Mouse (Mus musculus) kidney, embryonic 14.5 days (tissue): Measurements from ENCODE around the gene Slc41a2. TPM values are rescaled to one million over a fixed set of nuclear protein-coding genes. Genes with fewer than 3 reads are reported as not detected.

ENCODE experiments used
- ATAC-seq: fragments of 200-750 bp; cut with Nextera tagmentation; 2 replicates; pipeline ENCODE4 v1.8.0; 2017; ENCODE audit warnings: moderate number of reproducible peaks, mild to moderate bottlenecking, moderate TSS enrichment, moderate library complexity; ENCODE audit not compliant: low FRiP score, low TSS enrichment
- H3K27ac ChIP-seq: fragments of 300-500 bp; sonication (generic); 2 replicates; pipeline ENCODE4 v1.5.1; 2014; ENCODE audit warnings: low read depth, mild to moderate bottlenecking, low read length, moderate library complexity, mixed read lengths
- H3K27me3 ChIP-seq: fragments of 300-500 bp; sonication (generic); 2 replicates; pipeline ENCODE4 v1.6.1; 2014; ENCODE audit warnings: mild to moderate bottlenecking, low read length; ENCODE audit not compliant: control insufficient read depth, insufficient read depth
- H3K36me3 ChIP-seq: fragments of 300-500 bp; sonication (generic); 2 replicates; pipeline ENCODE4 v1.6.1; 2014; ENCODE audit warnings: low read length, mixed read lengths; ENCODE audit not compliant: control insufficient read depth, insufficient read depth
- H3K4me1 ChIP-seq: fragments of 300-500 bp; sonication (generic); 2 replicates; pipeline ENCODE4 v1.6.1; 2014; ENCODE audit warnings: low read length, mixed read lengths; ENCODE audit not compliant: control insufficient read depth, insufficient read depth
- H3K4me2 ChIP-seq: fragments of 300-500 bp; sonication (generic); replicated peaks from 2 replicates; pipeline ENCODE4 v1.6.1; 2014; ENCODE audit warnings: low read depth, mild to moderate bottlenecking, low read length
- H3K4me3 ChIP-seq: fragments of 300-500 bp; sonication (generic); 2 replicates; pipeline ENCODE4 v1.5.1; 2014; ENCODE audit warnings: mild to moderate bottlenecking, low read length
- H3K9ac ChIP-seq: fragments of 300-500 bp; sonication (generic); 2 replicates; pipeline ENCODE4 v1.6.1; 2014; ENCODE audit warnings: low read depth, mild to moderate bottlenecking, low read length, moderate library complexity
- H3K9me3 ChIP-seq: fragments of 300-500 bp; sonication (generic); 2 replicates; pipeline ENCODE4 v1.6.1; 2016; ENCODE audit warnings: low read length; ENCODE audit not compliant: control insufficient read depth
- WGBS: fragments of 180-500 bp; shearing (Covaris S2); extraction: QIAGEN DNeasy Blood & Tissue Kit; methylation state at CpG from one replicate; pipeline ENCODE4 v1.1.7; 2014; 5-methylcytosine and 5-hydroxymethylcytosine counted together
- polyA plus RNA-seq: library from polyadenylated mRNA; unstranded; fragments of >200 nt; fragmentation: Nextera tagmentation; extraction: Ambion mirVana; gene quantifications from 2 replicates; pipeline ENCODE4 v1.2.1, GENCODE M21; 2014

Slc41a2 gene
- polyA plus RNA-seq, 1 experiment from 2014 or later, result 0.50 TPM

DNA sequence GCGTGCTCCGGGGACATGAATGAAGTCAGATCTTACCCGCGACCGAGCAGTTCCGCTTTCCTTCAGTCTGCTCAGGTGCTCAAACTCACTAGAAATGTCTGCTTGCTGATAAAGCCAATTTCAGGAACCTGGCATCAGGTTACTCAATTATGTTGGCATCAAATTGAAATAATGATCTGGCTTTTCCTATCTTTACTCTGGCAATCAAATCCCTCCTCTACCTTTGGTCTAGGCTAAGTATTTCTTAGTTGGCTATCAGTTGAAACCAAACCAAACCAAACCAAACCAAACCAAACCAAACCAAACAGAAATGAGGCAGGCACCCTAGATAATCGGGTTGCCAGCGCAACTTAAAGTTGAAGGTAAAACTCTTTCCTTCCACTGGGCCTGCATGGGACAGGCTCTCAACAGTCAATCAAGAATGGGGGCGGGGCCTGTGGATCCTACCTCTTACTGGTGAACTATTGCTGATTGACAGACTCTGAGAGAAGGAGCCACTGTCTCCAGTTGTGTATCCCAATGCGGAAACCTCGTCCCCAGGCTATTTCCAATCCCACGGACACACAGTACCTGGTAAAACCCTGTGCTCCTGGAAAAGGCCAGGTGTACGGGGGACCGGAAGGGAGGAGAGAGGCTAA lies 10.9 kb downstream of the Slc41a2 start:
- Histone ChIP-seq H3K27me3 (no peaks in the 10 kb centered on the region), H3K9ac (no peak overlapping the region), H3K4me2 (no peak overlapping the region), H3K9me3 (no peaks in the 10 kb centered on the region), H3K4me1 (no peaks in the 10 kb centered on the region), H3K27ac (no peak overlapping the region), H3K36me3 (no peaks in the 10 kb centered on the region), H3K4me3 (no peak overlapping the region)
- ATAC-seq, result no peak
- WGBS, result 91% methylated on average over 14 of the region's 14 CpGs

DNA sequence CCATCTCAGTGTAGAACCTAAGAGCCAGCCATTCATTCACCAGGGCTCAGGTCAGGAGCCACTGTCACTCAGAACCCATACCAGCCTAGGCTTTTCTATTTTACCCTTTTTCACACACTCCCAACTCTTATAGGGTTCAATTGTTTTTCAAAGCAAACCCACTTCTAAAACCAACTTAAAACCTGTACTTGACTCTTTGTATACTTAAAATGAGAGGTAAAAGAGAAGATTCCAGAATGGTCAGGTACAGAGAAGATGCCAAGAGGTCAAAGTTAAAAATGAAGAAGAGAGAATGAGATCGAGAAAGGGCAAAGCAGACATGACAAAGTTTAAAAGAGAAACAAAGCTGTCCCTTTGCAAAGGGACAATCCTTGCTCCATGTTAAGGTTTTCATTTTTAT lies 11.8 kb downstream of the Slc41a2 start:
- H3K4me1 ChIP-seq, result no peaks in the 10 kb centered on the region
- no peaks in the 10 kb centered on the region for H3K9me3 ChIP-seq
- H3K9ac ChIP-seq, result no peak overlapping the region
- no peak overlapping the region for H3K27ac ChIP-seq
- no peaks in the 10 kb centered on the region for H3K27me3 ChIP-seq
- no peak overlapping the region for H3K4me3 ChIP-seq
- no peak for ATAC-seq
- no peaks in the 10 kb centered on the region for H3K36me3 ChIP-seq
- WGBS, result 91% methylated on average over 1 of the region's 1 CpGs
- H3K4me2 ChIP-seq, result no peak overlapping the region

DNA sequence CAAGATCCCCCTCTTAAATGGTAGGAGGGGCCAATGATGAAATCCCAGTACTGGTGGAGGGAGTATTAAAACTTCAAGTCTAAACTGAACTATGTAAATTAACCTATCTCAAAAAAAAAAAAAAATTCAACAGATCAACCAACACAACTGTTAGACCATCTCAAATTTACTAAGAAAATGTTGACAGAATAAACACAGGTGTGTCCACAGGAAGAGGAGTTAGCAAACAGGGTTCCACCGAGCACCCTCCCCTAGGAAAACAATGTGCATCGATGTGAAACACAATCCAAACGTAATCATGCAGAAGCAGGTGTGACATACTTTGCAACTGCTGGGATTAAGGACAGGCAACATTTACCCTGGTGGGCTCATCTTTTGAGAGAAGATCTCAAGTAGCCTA lies 12.8 kb downstream of the Slc41a2 start:
- Histone ChIP-seq H3K4me1 (no peaks in the 10 kb centered on the region), H3K27me3 (no peaks in the 10 kb centered on the region), H3K4me3 (no peak overlapping the region), H3K4me2 (no peak overlapping the region), H3K9ac (no peak overlapping the region), H3K27ac (no peak overlapping the region), H3K9me3 (no peaks in the 10 kb centered on the region), H3K36me3 (no peaks in the 10 kb centered on the region)
- ATAC-seq, result no peak
- WGBS, result 66% methylated on average over 3 of the region's 3 CpGs

DNA sequence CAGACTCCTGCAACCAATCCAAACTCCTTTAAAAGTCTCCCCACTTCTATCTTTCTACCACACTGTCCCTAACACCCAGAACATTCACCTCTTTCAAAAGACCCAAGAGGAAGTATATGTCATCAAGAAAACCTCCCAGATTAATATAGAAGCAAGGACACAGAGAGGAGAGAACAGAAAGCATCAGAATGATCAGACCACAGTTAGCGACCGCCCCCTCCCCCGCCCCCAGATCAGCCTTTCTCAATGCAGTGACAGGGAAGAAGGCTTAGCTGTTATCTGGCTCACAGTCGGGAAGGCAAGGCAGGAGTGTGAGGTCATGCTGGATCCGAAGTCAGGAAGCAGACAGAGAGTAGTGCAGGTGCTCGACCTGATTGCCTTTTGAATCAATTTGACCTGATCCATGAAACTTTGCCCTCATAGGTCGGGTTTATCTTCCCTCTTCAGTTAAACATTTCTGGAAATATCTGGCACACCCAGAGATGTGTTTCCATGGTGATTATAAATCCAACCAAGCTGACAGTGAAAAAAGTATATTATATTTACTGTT lies 15.1 kb downstream of the Slc41a2 start:
- no peak overlapping the region for H3K27ac ChIP-seq
- no peaks in the 10 kb centered on the region for H3K36me3 ChIP-seq
- WGBS, result 51% methylated on average over 7 of the region's 7 CpGs
- H3K4me2 ChIP-seq, result no peak overlapping the region
- H3K4me3 ChIP-seq, result no peak overlapping the region
- H3K27me3 ChIP-seq, result no peaks in the 10 kb centered on the region
- no peak for ATAC-seq
- H3K9me3 ChIP-seq, result no peaks in the 10 kb centered on the region
- no peaks in the 10 kb centered on the region for H3K4me1 ChIP-seq
- no peak overlapping the region for H3K9ac ChIP-seq

DNA sequence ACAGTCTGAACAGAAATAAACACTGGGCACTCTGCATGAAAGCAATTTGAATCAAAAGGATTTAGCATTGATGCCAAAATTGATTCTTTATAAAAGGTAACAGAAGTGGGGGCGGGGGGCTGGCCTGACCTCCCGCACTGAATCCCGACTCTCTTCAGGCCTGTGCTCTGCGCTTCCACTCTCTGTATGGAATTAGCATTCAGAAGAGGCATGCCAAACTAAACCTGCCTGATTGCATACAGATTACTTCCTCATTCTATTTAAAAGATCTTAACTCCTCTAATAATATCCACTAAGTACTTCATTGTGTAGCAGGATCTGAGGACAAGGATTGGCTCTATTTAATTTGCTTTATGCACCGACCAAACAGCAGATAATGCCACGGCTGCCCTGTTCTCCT lies 16.2 kb downstream of the Slc41a2 start:
- Histone ChIP-seq H3K27me3 (no peaks in the 10 kb centered on the region), H3K9ac (no peak overlapping the region), H3K36me3 (no peaks in the 10 kb centered on the region), H3K4me3 (no peak overlapping the region), H3K9me3 (no peaks in the 10 kb centered on the region), H3K27ac (no peak overlapping the region), H3K4me1 (no peaks in the 10 kb centered on the region), H3K4me2 (no peak overlapping the region)
- 73% methylated on average over 6 of the region's 6 CpGs for WGBS
- no peak for ATAC-seq

DNA sequence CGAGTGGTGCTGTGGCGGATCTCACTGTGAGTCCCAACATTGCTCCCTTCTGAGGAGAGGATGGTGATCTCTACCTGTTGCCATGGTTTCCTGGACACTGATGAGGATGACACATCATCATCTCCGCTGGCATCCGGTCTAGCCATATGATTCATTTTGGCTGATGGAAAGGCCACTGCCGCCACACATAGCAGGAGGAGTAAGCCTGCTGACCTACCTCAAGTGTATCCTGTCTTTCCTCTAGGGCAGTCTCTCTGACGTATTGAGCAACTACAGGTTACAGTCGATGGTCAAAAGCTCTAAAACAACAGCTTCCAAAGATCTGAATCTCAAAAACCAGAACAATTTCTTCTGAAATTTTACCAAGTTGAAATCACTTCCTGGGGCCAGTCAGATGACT lies 16.8 kb downstream of the Slc41a2 start:
- no peak for ATAC-seq
- no peaks in the 10 kb centered on the region for H3K36me3 ChIP-seq
- no peaks in the 10 kb centered on the region for H3K4me1 ChIP-seq
- WGBS, result 86% methylated on average over 7 of the region's 7 CpGs
- H3K4me3 ChIP-seq, result no peak overlapping the region
- no peaks in the 10 kb centered on the region for H3K9me3 ChIP-seq
- no peaks in the 10 kb centered on the region for H3K27me3 ChIP-seq
- H3K27ac ChIP-seq, result no peak overlapping the region
- no peak overlapping the region for H3K9ac ChIP-seq
- no peak overlapping the region for H3K4me2 ChIP-seq

DNA sequence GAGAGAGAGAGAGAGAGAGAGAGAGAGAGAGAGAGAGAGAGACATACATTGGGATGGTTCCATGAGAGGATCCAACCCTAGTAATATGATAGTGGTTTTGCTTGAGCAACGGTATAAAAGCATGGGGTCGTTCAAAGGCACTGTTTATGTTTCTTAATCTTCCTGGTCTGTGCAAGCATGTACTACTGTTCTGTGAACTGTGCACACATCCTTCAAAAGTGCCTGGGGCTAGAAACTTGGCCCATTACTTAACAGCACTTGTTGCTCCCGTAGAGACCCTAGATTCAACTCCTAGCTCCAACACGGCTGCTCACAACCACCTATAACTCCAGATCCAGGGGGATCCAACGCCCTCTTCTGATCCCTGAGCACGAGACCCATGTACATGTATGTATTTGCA lies 17.3 kb downstream of the Slc41a2 start:
- 77% methylated on average over 6 of the region's 6 CpGs for WGBS
- Histone ChIP-seq H3K4me1 (no peaks in the 10 kb centered on the region), H3K36me3 (no peaks in the 10 kb centered on the region), H3K4me3 (no peak overlapping the region), H3K4me2 (no peak overlapping the region), H3K27me3 (no peaks in the 10 kb centered on the region), H3K27ac (no peak overlapping the region), H3K9me3 (no peaks in the 10 kb centered on the region), H3K9ac (no peak overlapping the region)
- no peak for ATAC-seq

DNA sequence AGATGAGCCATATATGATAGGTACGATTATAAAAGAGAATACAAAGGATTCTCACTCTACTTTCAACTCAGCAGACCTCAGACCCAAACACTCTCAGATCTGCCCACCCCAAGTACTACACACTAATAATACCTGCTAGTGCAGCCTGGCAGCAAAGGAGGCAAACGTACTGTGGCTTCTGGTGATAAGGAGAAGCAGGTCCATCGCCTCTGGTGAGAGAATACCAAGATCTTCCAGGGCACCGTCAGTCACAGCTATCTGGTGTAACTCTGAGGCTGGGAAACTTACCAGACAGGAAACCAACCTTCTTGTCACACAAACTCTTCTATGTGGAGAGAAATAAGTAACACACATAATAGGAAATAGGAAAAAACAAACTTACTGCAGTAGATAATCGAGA lies 24.6 kb downstream of the Slc41a2 start:
- no peak for ATAC-seq
- Histone ChIP-seq H3K27me3 (no peaks in the 10 kb centered on the region), H3K9ac (no peak overlapping the region), H3K36me3 (no peaks in the 10 kb centered on the region), H3K4me1 (no peaks in the 10 kb centered on the region), H3K4me3 (no peak overlapping the region), H3K4me2 (no peak overlapping the region), H3K9me3 (no peaks in the 10 kb centered on the region; the same call in 1 of the 2 replicates), H3K27ac (no peak overlapping the region)
- WGBS, result 94% methylated on average over 5 of the region's 5 CpGs

DNA sequence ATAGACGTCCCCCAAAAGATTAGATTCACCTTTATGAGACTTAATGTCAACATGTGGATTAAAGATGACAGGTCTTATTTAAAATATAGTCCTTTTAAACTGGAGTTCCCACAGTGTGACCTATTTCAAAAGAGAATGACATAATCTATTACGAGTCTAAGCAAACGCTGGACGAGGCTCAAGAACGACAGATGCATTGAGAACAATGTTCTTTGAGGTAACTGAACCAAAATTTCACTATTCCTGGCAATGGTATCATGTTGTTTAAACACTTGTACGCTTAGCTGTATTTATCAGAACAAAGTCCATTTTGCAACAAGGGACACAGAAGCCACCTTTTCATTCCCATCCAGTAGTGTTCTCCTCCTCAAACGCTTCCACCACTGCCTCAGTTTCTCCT lies 27.3 kb downstream of the Slc41a2 start:
- WGBS, result 85% methylated on average over 7 of the region's 7 CpGs
- no peak for ATAC-seq

More for the DNA sequence above, 27.3 kb downstream of the Slc41a2 start:
- Histone ChIP-seq H3K9ac (no peak overlapping the region), H3K27me3 (no peaks in the 10 kb centered on the region), H3K36me3 (no peaks in the 10 kb centered on the region), H3K27ac (no peak overlapping the region), H3K9me3 (no peaks in the 10 kb centered on the region; the same call in 1 of the 2 replicates), H3K4me3 (no peak overlapping the region), H3K4me2 (no peak overlapping the region), H3K4me1 (no peaks in the 10 kb centered on the region)
